Mouse (Mus musculus): ENCODE measurements around the gene Ubr4. TPM values are rescaled to one million over a fixed set of nuclear protein-coding genes. Genes with fewer than 3 reads are reported as not detected.

Ubr4 gene
- total and polyA plus RNA-seq, 2 experiments from 2014 or later, result 41.0 to 80.6 TPM

DNA sequence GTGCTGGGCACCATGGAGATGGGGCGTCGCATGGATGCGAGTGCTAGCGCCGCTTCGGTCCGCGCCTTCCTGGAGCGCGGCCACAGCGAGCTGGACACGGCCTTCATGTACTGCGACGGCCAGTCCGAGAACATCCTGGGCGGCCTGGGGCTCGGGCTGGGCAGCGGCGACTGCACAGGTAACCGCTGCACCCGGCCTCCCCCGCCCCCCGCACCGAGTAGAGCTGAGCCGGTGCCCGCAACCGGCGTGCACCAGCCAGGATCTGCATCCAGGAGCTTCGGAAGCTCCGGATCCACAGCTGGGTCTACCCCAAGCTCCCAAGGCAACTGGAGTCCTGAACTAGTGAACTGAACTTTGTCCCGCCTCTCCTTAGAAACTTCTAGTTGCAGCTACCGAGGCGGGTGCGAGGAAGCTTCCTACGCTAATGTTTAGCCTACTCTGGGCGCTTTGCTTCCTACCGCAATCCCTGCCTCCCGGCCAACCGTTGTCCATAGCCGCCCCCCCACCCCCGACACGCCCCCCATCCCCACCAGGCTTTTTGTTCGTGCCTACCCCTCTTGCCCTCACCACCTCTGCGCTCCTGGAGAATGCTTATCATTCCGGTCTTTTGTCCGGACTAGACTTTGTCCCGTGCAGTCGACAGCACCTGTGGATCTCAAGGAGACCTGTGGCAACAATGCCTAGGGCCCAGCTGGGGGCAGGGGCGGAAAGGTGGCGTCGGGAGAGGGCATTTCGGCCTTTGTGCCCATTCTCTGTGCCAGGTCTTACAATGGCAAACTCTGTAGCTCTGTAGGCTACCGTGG, 41.3 kb upstream of the Ubr4 start:
- Histone ChIP-seq H3K4me2 (ENCODE audit: low read depth, low read length) (peak overlapping the region; percentile 95), H3K27ac (ENCODE audit: low read depth) (peak overlapping the region; percentile 31; the same call in 1 of the 2 replicates), H3K27me3 (ENCODE audit: control insufficient read depth, insufficient read depth, low read length) (no peaks in the 10 kb centered on the region), H3K9me3 (replicated peaks; ENCODE audit: control insufficient read depth, low read length) (no peaks in the 10 kb centered on the region), H3K4me3 (ENCODE audit: low read depth, low read length) (peak overlapping the region; percentile 87), H3K36me3 (replicated peaks; ENCODE audit: control insufficient read depth, insufficient read depth, low read length) (peaks cover 18% of the 10 kb centered on the region; the same call in 1 of the 2 replicates), H3K9ac (replicated peaks; ENCODE audit: low read depth, low read length) (peak overlapping the region; percentile 67), H3K4me1 (ENCODE audit: control insufficient read depth, insufficient read depth) (peaks cover 14% of the 10 kb centered on the region)
- under 1% methylated on average over 51 of the region's 53 CpGs for WGBS
- peak; percentile 62; the same call in 1 of the 2 replicates for ATAC-seq (ENCODE audit: insufficient read depth, low read depth)
- TF ChIP-seq CTCF (IDR thresholded peaks at IDR 0.05; ENCODE audit: low read depth), result no peak
- no peak for TF ChIP-seq EP300 (IDR thresholded peaks at IDR 0.05; ENCODE audit: low read depth)
- DNase-seq (ENCODE audit: low spot score), result no peak

DNA sequence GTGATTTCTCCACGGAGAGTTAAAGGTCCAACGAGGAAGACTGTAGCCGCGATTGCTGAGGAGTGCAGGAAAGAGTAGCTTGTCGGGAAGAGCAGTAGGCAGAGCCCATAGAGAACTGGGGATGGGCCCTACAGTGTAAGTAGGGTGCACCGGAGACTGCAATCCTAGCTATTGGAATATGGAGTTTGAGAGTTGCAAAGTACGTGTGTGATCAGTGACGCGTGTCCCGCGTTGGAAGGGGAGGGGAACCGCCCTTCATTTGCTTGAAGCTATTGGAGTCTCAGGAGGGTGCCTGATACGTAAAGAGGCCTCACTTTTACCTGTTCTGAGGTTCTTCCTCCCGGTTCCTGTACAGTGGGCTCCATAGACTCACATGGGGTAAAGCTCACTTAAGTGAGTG, 40.7 kb upstream of the Ubr4 start:
- 30% methylated on average over 14 of the region's 14 CpGs for WGBS
- Histone ChIP-seq H3K4me2 (ENCODE audit: low read depth, low read length) (peak overlapping the region; percentile 95), H3K9ac (replicated peaks; ENCODE audit: low read depth, low read length) (0 out of 2 replicates have a peak overlapping the region, but pooled peaks have one; percentile 67), H3K4me3 (ENCODE audit: low read depth, low read length) (peak overlapping the region; percentile 87), H3K9me3 (replicated peaks; ENCODE audit: control insufficient read depth, low read length) (no peaks in the 10 kb centered on the region), H3K36me3 (replicated peaks; ENCODE audit: control insufficient read depth, insufficient read depth, low read length) (peaks cover 12% of the 10 kb centered on the region; the same call in 1 of the 2 replicates), H3K27ac (ENCODE audit: low read depth) (no peak overlapping the region), H3K4me1 (ENCODE audit: control insufficient read depth, insufficient read depth) (peaks cover 14% of the 10 kb centered on the region), H3K27me3 (ENCODE audit: control insufficient read depth, insufficient read depth, low read length) (no peaks in the 10 kb centered on the region)
- ATAC-seq (ENCODE audit: insufficient read depth, low read depth) (no peak), DNase-seq (ENCODE audit: low spot score) (no peak)
- TF ChIP-seq CTCF (IDR thresholded peaks at IDR 0.05; ENCODE audit: low read depth), result no peak
- TF ChIP-seq EP300 (IDR thresholded peaks at IDR 0.05; ENCODE audit: low read depth), result no peak

DNA sequence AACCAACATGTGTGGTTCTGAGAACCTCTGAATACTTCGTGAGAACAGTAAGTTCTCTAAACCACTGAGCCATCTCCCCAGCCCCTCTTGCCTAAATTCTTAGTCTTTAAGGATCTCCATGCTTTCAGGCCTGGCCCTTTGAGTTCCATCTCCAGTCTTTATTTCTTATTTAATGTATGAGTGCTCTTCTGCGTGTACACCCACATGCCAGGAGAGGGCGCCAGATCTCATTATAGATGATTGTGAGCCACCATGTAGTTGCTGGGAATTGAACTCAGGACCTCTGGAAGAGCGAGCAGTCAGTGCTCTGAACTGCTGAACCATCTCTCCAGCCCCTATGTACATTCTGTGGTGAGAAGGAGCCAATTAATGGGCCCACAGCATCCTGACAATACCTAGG, 39.8 kb upstream of the Ubr4 start:
- no peak for DNase-seq (ENCODE audit: low spot score)
- Histone ChIP-seq H3K4me1 (ENCODE audit: control insufficient read depth, insufficient read depth) (peaks cover 14% of the 10 kb centered on the region), H3K27ac (ENCODE audit: low read depth) (no peak overlapping the region), H3K9ac (replicated peaks; ENCODE audit: low read depth, low read length) (no peak overlapping the region), H3K4me2 (ENCODE audit: low read depth, low read length) (no peak overlapping the region), H3K9me3 (replicated peaks; ENCODE audit: control insufficient read depth, low read length) (no peaks in the 10 kb centered on the region), H3K36me3 (replicated peaks; ENCODE audit: control insufficient read depth, insufficient read depth, low read length) (peaks cover 11% of the 10 kb centered on the region; the same call in 1 of the 2 replicates), H3K27me3 (ENCODE audit: control insufficient read depth, insufficient read depth, low read length) (no peaks in the 10 kb centered on the region), H3K4me3 (ENCODE audit: low read depth, low read length) (no peak overlapping the region)
- 65% methylated on average over 4 of the region's 4 CpGs for WGBS
- TF ChIP-seq CTCF (IDR thresholded peaks at IDR 0.05; ENCODE audit: low read depth) (peak; percentile 39), EP300 (IDR thresholded peaks at IDR 0.05; ENCODE audit: low read depth) (no peak)
- ATAC-seq (ENCODE audit: insufficient read depth, low read depth), result no peak

DNA sequence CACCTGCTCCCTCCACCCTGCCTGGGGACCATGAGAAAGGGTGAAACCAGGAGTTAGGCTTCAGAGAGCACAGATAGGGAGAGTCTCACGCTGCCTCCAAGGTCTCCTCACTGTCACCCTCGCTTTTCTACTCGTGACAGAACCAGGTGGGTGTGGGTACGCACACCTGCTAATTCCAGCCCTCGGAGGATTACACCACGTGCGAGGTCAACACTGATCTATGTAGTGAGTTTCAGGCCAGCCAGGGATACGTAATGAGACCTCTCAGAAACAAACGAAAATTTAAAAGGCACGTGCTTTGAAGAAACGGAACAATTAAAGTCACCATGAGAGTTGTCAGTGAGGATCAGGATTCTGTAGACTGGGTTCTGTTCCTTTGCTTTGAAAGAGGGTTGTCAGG, 34.0 kb upstream of the Ubr4 start:
- H3K9ac ChIP-seq (replicated peaks; ENCODE audit: low read depth, low read length), result no peak overlapping the region
- ATAC-seq (ENCODE audit: insufficient read depth, low read depth), result no peak
- 88% methylated on average over 11 of the region's 11 CpGs for WGBS
- H3K9me3 ChIP-seq (replicated peaks; ENCODE audit: control insufficient read depth, low read length), result no peaks in the 10 kb centered on the region
- H3K27ac ChIP-seq (ENCODE audit: low read depth), result no peak overlapping the region
- no peaks in the 10 kb centered on the region for H3K4me1 ChIP-seq (ENCODE audit: control insufficient read depth, insufficient read depth)
- no peak overlapping the region for H3K4me3 ChIP-seq (ENCODE audit: low read depth, low read length)
- no peak overlapping the region for H3K4me2 ChIP-seq (ENCODE audit: low read depth, low read length)
- no peak for DNase-seq (ENCODE audit: low spot score)
- peaks cover 11% of the 10 kb centered on the region; the same call in 1 of the 2 replicates for H3K36me3 ChIP-seq (replicated peaks; ENCODE audit: control insufficient read depth, insufficient read depth, low read length)
- no peaks in the 10 kb centered on the region for H3K27me3 ChIP-seq (ENCODE audit: control insufficient read depth, insufficient read depth, low read length)
- TF ChIP-seq CTCF (IDR thresholded peaks at IDR 0.05; ENCODE audit: low read depth), result no peak

DNA sequence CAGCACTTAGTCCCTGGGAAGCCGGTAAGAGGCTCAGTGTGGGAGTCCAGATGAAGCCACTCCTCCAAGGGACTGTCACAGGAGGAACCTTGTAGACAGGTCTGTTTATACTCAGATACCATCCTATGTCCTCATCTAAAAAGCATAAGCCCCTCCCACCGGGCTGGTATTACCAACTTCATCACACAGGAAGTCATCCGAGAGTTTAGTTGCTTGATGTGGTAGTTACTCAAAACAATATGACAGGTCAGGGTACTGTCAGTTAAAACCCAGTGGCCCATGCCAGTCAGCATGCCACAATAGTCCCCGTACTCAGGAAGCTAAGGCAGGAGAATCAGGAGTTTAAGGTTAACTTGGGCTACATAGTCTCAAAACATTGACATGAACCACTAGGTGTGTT, 32.7 kb upstream of the Ubr4 start:
- TF ChIP-seq EP300 (IDR thresholded peaks at IDR 0.05; ENCODE audit: low read depth), result no peak
- TF ChIP-seq CTCF (IDR thresholded peaks at IDR 0.05; ENCODE audit: low read depth), result no peak
- Histone ChIP-seq H3K4me3 (ENCODE audit: low read depth, low read length) (no peak overlapping the region), H3K4me2 (ENCODE audit: low read depth, low read length) (no peak overlapping the region), H3K27ac (ENCODE audit: low read depth) (no peak overlapping the region), H3K9ac (replicated peaks; ENCODE audit: low read depth, low read length) (no peak overlapping the region), H3K36me3 (replicated peaks; ENCODE audit: control insufficient read depth, insufficient read depth, low read length) (peaks cover 11% of the 10 kb centered on the region; the same call in 1 of the 2 replicates), H3K9me3 (replicated peaks; ENCODE audit: control insufficient read depth, low read length) (no peaks in the 10 kb centered on the region), H3K27me3 (ENCODE audit: control insufficient read depth, insufficient read depth, low read length) (no peaks in the 10 kb centered on the region), H3K4me1 (ENCODE audit: control insufficient read depth, insufficient read depth) (no peaks in the 10 kb centered on the region)
- DNase-seq (ENCODE audit: low spot score), result no peak
- ATAC-seq (ENCODE audit: insufficient read depth, low read depth), result no peak
- 82% methylated on average over 4 of the region's 4 CpGs for WGBS
